Mouse (Mus musculus) gastrocnemius, postnatal 36 days (tissue): ENCODE results near the gene Trh. TPM values are rescaled to one million over a fixed set of nuclear protein-coding genes. Genes with fewer than 3 reads are reported as not detected.

Source experiments
- DNase-seq, 2 experiments: peaks; one replicate each; pipeline ENCODE4 v3.0.0; 2022
- intact Hi-C: fragments of 180-260 bp; cut with DNase I; formaldehyde crosslinking; loops from one replicate; pipeline ENCODE4 v1.15.1; 2025
- long read RNA-seq, 2 experiments: library from polyadenylated mRNA; stranded (forward); transcript quantifications; one replicate each; pipeline ENCODE4 v2.0.0; 2021
- total RNA-seq, 2 experiments: library from RNA; stranded (reverse); gene quantifications; 2 replicates each; pipeline ENCODE4 v1.2.3; 2021

Trh gene
- not detected for total RNA-seq
- long read RNA-seq, experiment 1: 0 reads
- long read RNA-seq, experiment 2: 0 reads

GRCm38 (mm10) chr6:92244591-92244990 lies at the start of gene Trh:
Trh (minus strand) TSS chr6:92244650.
- intact Hi-C loops: no loop called here
- DNase-seq: no peak

GRCm38 (mm10) chr6:92290826-92291225 lies 46.4 kb upstream of the Trh start:
- DNase-seq: no peak
- intact Hi-C loops: no loop called here

GRCm38 (mm10) chr6:92286889-92287288 lies 42.4 kb upstream of the Trh start:
- DNase-seq: no peak
- intact Hi-C loops: loop anchor here (1.0 to 5.0 kb wide), 3 partner anchors 154 to 455 kb away; no protein-coding TSS in a partner anchor

- DNase-seq: peak; percentile 19 to 20
- intact Hi-C loops: loop anchor here (1.0 to 5.0 kb wide), 3 partner anchors 155 to 456 kb away; no protein-coding TSS in a partner anchor
Observed at GRCm38 (mm10) chr6:92286258-92286888, 41.9 kb upstream of the Trh start.

GRCm38 (mm10) chr6:92285559-92285958 lies 41.1 kb upstream of the Trh start:
- intact Hi-C loops: loop anchor here (5.0 kb wide), 1 partner anchor 457 kb away; no protein-coding TSS in a partner anchor
- no peak for DNase-seq

- no peak for DNase-seq
- intact Hi-C loops: no loop called here
Observed at GRCm38 (mm10) chr6:92277179-92277578, 32.7 kb upstream of the Trh start.

- no peak for DNase-seq
- intact Hi-C loops: no loop called here
Observed at GRCm38 (mm10) chr6:92273652-92274322, 29.3 kb upstream of the Trh start.

- intact Hi-C loops: no loop called here
- DNase-seq: no peak
Observed at GRCm38 (mm10) chr6:92272601-92273000, 28.2 kb upstream of the Trh start.

- DNase-seq: peak; percentile 30 to 56
- intact Hi-C loops: loop anchor here (2.0 to 5.0 kb wide), 3 partner anchors 50 to 367 kb away; partner anchors contain the start of gene 4930590J08Rik
Observed at GRCm38 (mm10) chr6:92269019-92269418, 24.6 kb upstream of the Trh start.

- DNase-seq: no peak
- intact Hi-C loops: loop anchor here (2.0 to 5.0 kb wide), 3 partner anchors 49 to 366 kb away; partner anchors contain the start of gene 4930590J08Rik
Observed at GRCm38 (mm10) chr6:92268001-92268400, 23.6 kb upstream of the Trh start.

GRCm38 (mm10) chr6:92261162-92261843 lies 16.9 kb upstream of the Trh start:
- intact Hi-C loops: no loop called here

GRCm38 (mm10) chr6:92255346-92255745 lies 10.9 kb upstream of the Trh start:
- intact Hi-C loops: no loop called here
- no peak for DNase-seq

More at GRCm38 (mm10) chr6:92261162-92261843, 16.9 kb upstream of the Trh start:
- DNase-seq: no peak

GRCm38 (mm10) chr6:92253253-92253870 lies 8.9 kb upstream of the Trh start:
- intact Hi-C loops: no loop called here
- DNase-seq: no peak

- no peak for DNase-seq
- intact Hi-C loops: no loop called here
Observed at GRCm38 (mm10) chr6:92247215-92247919, 2.9 kb upstream of the Trh start.

- no peak for DNase-seq
- intact Hi-C loops: no loop called here
Observed at GRCm38 (mm10) chr6:92246335-92246734, 1.9 kb upstream of the Trh start.

- intact Hi-C loops: no loop called here
- peak in 1 of 2 experiments; percentile 40 for DNase-seq
Observed at GRCm38 (mm10) chr6:92241178-92241906, 3.1 kb downstream of the Trh start.

- intact Hi-C loops: no loop called here
Observed at GRCm38 (mm10) chr6:92235036-92235435, 9.4 kb downstream of the Trh start.

GRCm38 (mm10) chr6:92231762-92232161 lies 12.7 kb downstream of the Trh start:
- intact Hi-C loops: no loop called here
- DNase-seq: no peak

More at GRCm38 (mm10) chr6:92235036-92235435, 9.4 kb downstream of the Trh start:
- no peak for DNase-seq

GRCm38 (mm10) chr6:92231356-92231755 lies 13.1 kb downstream of the Trh start:
- intact Hi-C loops: no loop called here
- no peak for DNase-seq
